In the genomic region with DNA sequence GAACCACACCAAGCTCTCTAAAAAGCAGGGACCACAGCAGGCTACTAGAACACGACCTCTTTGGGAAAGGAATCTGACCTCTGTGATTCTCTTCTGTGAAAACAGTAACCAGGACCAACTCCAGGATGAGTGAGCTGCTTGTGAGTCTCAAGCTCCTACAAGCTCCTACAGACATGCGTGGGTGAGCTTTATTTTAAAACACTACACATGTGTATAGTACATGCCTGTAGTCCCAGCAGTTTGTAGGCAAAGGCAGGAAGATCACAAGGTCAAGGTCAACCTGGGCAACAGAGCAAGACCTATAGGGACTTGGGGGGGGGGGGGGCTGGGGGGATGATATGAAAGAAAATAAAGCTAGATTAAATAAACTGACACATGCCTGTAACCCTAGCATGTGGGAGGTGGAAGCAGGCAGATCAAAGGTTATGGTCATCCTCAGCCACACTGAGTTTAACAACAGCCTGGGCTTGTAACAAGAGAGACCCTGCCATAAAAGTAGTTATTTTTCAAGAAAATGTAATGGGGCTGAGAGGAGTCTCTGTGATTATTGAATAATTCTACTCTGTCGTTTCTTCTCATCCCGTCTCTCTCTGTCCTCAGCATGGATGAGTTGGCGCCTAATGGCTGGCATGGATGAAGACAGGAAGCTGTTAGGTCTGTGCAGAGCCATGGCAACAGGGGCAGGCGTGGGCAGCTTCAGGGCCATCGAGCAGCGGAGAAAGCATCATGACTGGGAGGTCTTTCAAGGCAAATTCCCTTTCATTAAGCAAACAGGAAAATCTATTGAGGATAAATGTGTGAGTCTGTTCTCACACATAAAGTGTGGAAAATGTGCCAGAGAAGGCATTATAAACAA, we compare ENCODE assay signal across 16 mouse cellular contexts.
DNase-seq lines count a peak whose midpoint lies in the region; ATAC-seq and TF ChIP-seq lines count a peak whose summit lies in the region.
"Had no signal": no experiment of that assay in that cellular context is flagged by ENCODE, and none has a peak within 500 bp of the region (broad histone marks: within the 10 kb centered on the region; RNA-seq: fewer than 3 reads in every experiment).

No protein-coding gene starts in this region.

- WGBS in hindbrain, postnatal 0 days, result 40% methylated on average over 8 of the region's 8 CpGs
- 74% methylated on average over 8 of the region's 8 CpGs for WGBS in hindbrain, embryonic 11.5 days
- 74% methylated on average over 8 of the region's 8 CpGs for WGBS in midbrain, embryonic 11.5 days
- 72% methylated on average over 8 of the region's 8 CpGs for WGBS in midbrain, embryonic 13.5 days

- H3K27me3 ChIP-seq in hindbrain, postnatal 0 days (ENCODE audit: insufficient read depth, low read length), result no peaks in the 10 kb centered on the region
- H3K27me3 ChIP-seq in hindbrain, embryonic 11.5 days (ENCODE audit: control insufficient read depth, insufficient read depth, low read length), result no peaks in the 10 kb centered on the region
- no peaks in the 10 kb centered on the region for H3K27me3 ChIP-seq in midbrain, embryonic 11.5 days (ENCODE audit: control insufficient read depth, insufficient read depth, low read length)
- no peaks in the 10 kb centered on the region for H3K27me3 ChIP-seq in midbrain, embryonic 13.5 days
- H3K27me3 ChIP-seq: heart, embryonic 12.5 days; midbrain, embryonic 12.5 days had no signal

- no peak for TF ChIP-seq CTCF in hindbrain, postnatal 0 days (IDR thresholded peaks at IDR 0.05; ENCODE audit: low read depth)

- peak; percentile 69 to 72 for DNase-seq in cerebellum, postnatal 10 days
- no peak for DNase-seq in cerebellum, adult 9-10 months
- peak; percentile 66 for DNase-seq in hindbrain, postnatal 0 days (ENCODE audit: low spot score)
- DNase-seq in hindbrain, embryonic 11.5 days (ENCODE audit: low spot score), result no peak
- peak; percentile 75 for DNase-seq in midbrain, embryonic 11.5 days (ENCODE audit: low spot score, missing footprints)
- peak; percentile 26 for DNase-seq in retina, embryonic 14.5 days (ENCODE audit: low spot score)
- DNase-seq in urinary bladder, postnatal 36 days (ENCODE audit: low spot score in 2 of 2), result no peak
- DNase-seq: cerebellum, adult 18-20 months; heart, postnatal 36 days; layer of hippocampus, postnatal 36 days; lung, adult 18-20 months; thymus, postnatal 36 days had no signal

- no peaks in the 10 kb centered on the region for H3K4me1 ChIP-seq in hindbrain, postnatal 0 days (ENCODE audit: insufficient read depth, low read length)
- no peaks in the 10 kb centered on the region for H3K4me1 ChIP-seq in hindbrain, embryonic 11.5 days (replicated peaks; ENCODE audit: control insufficient read depth, insufficient read depth, low read length)
- H3K4me1 ChIP-seq in midbrain, embryonic 11.5 days (ENCODE audit: control insufficient read depth, insufficient read depth, low read length), result 0 out of 2 replicates have a peak, but pooled peaks cover 5% of the 10 kb centered on the region
- no peaks in the 10 kb centered on the region; the same call in 1 of the 2 replicates for H3K4me1 ChIP-seq in midbrain, embryonic 13.5 days (replicated peaks)
- H3K4me1 ChIP-seq: heart, embryonic 12.5 days had no signal

- no peaks in the 10 kb centered on the region for H3K9me3 ChIP-seq in hindbrain, postnatal 0 days (ENCODE audit: low read length)
- no peaks in the 10 kb centered on the region for H3K9me3 ChIP-seq in hindbrain, embryonic 11.5 days (ENCODE audit: control insufficient read depth, low read length)
- H3K9me3 ChIP-seq in midbrain, embryonic 11.5 days (ENCODE audit: control insufficient read depth, low read length), result no peaks in the 10 kb centered on the region
- no peaks in the 10 kb centered on the region for H3K9me3 ChIP-seq in midbrain, embryonic 13.5 days
- H3K9me3 ChIP-seq: heart, embryonic 12.5 days; midbrain, embryonic 12.5 days had no signal

- H3K36me3 ChIP-seq in hindbrain, postnatal 0 days (ENCODE audit: insufficient read depth, low read length), result no peaks in the 10 kb centered on the region
- H3K36me3 ChIP-seq in hindbrain, embryonic 11.5 days (ENCODE audit: control insufficient read depth, insufficient read depth, low read length), result no peaks in the 10 kb centered on the region
- H3K36me3 ChIP-seq in midbrain, embryonic 11.5 days (ENCODE audit: control insufficient read depth, insufficient read depth, low read length), result no peaks in the 10 kb centered on the region
- H3K36me3 ChIP-seq in midbrain, embryonic 13.5 days, result no peaks in the 10 kb centered on the region
- H3K36me3 ChIP-seq: heart, embryonic 12.5 days; midbrain, embryonic 12.5 days had no signal

- no peak overlapping the region for H3K4me3 ChIP-seq in hindbrain, postnatal 0 days (ENCODE audit: low read length)
- H3K4me3 ChIP-seq in hindbrain, embryonic 11.5 days (ENCODE audit: low read depth, low read length), result no peak overlapping the region
- H3K4me3 ChIP-seq in midbrain, embryonic 11.5 days (ENCODE audit: low read depth, low read length), result no peak overlapping the region
- no peak overlapping the region for H3K4me3 ChIP-seq in midbrain, embryonic 13.5 days (replicated peaks)
- H3K4me3 ChIP-seq: heart, embryonic 12.5 days; midbrain, embryonic 12.5 days had no signal

- H3K4me2 ChIP-seq in hindbrain, postnatal 0 days (ENCODE audit: low read depth, low read length), result no peak overlapping the region
- no peak overlapping the region for H3K4me2 ChIP-seq in hindbrain, embryonic 11.5 days (replicated peaks; ENCODE audit: low read depth, low read length)
- H3K4me2 ChIP-seq in midbrain, embryonic 11.5 days, result no peak overlapping the region
- no peak overlapping the region for H3K4me2 ChIP-seq in midbrain, embryonic 13.5 days (replicated peaks)
- H3K4me2 ChIP-seq: heart, embryonic 12.5 days; midbrain, embryonic 12.5 days had no signal

- ATAC-seq in hindbrain, postnatal 0 days, result peak; percentile 94
- ATAC-seq in hindbrain, embryonic 11.5 days (ENCODE audit: low FRiP score), result no peak
- ATAC-seq in midbrain, embryonic 11.5 days (ENCODE audit: low FRiP score), result no peak
- no peak for ATAC-seq in midbrain, embryonic 13.5 days
- ATAC-seq: intestine, embryonic 16.5 days had no signal

- no peak overlapping the region; the same call in 1 of the 2 replicates for H3K27ac ChIP-seq in hindbrain, postnatal 0 days
- H3K27ac ChIP-seq in hindbrain, embryonic 11.5 days (ENCODE audit: low read depth, low read length), result no peak overlapping the region
- H3K27ac ChIP-seq in midbrain, embryonic 11.5 days (ENCODE audit: low read depth, low read length), result no peak overlapping the region
- no peak overlapping the region for H3K27ac ChIP-seq in midbrain, embryonic 13.5 days
- H3K27ac ChIP-seq: midbrain, embryonic 12.5 days had no signal

- H3K9ac ChIP-seq in hindbrain, postnatal 0 days (replicated peaks; ENCODE audit: low read length), result no peak overlapping the region
- H3K9ac ChIP-seq in hindbrain, embryonic 11.5 days (ENCODE audit: low read depth, low read length), result no peak overlapping the region
- H3K9ac ChIP-seq in midbrain, embryonic 11.5 days (ENCODE audit: low read length), result no peak overlapping the region
- no peak overlapping the region for H3K9ac ChIP-seq in midbrain, embryonic 13.5 days (replicated peaks)
- H3K9ac ChIP-seq: heart, embryonic 12.5 days; midbrain, embryonic 12.5 days had no signal

Comparison
In these comparisons a context has a peak if more than half of its experiments do, and no peak if none do; other contexts are left out.
1. DNase-seq: peak in cerebellum, postnatal 10 days (2 of 2), hindbrain, postnatal 0 days (single experiment), midbrain, embryonic 11.5 days (single experiment) and retina, embryonic 14.5 days (single experiment); none in cerebellum, adult 9-10 months (single experiment), hindbrain, embryonic 11.5 days (single experiment) and urinary bladder, postnatal 36 days (0 of 2).